Mouse (Mus musculus) naive thymus-derived CD4-positive, alpha-beta T cell, adult 2 months (primary cell): ENCODE results near the gene Slc16a7.

Experiments
- DNase-seq: peaks from one replicate; pipeline ENCODE4 v3.0.0-alpha.2; 2011; ENCODE audit warnings: low read depth

Slc16a7 gene

DNA sequence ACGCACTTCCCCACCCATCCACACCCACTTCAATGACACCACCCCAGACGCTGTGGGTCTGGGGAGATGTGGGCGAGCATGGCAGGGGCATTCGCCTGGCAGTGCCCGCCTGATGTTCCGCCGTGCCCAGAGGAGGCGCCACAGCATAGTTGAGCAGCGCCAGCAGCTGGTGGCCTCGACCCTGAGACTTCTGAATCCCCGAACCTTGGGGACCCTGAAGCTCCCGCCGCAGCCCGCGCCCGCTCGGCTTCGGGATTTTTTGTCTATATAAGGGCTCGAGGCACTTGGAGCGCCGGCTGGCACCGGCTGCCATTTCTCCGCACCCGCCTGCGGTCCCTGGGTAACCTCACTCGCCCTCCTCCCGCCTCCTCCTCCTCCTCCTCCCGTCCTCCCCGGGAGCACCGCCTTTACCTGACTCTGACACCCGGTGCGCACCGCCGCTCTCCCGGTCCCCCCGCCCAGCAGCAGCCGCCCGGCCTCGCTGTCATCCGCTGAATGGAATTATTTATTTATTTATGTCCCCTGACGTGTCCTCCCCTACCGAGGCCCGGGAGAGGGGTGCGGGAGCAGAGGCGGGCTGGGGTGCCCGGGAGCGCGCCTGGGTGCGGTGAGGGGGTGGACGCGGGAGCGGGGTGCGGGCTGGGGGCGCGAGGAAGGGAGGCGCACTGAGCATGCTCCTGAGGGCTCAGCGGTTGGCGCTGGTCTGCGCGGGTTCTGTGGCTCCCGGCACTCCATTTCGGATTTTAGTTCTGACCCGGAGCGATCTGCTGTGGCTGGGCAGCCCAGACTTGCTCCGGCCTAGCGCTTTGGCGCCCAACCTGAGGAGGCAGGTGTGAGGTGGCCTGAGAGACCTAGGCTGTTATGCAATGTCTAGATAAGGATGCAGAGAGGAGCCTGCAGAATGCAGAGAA lies at the start of gene Slc16a7:
Slc16a7 (minus strand) TSS at position 590 of the 911 bp plus-strand sequence.
- DNase-seq, result peak; percentile 43

- peak; percentile 3 for DNase-seq
Measured at GRCm38 (mm10) chr10:125418795-125419194, 29.5 kb upstream of the Slc16a7 start.

- DNase-seq, result no peak
Measured at GRCm38 (mm10) chr10:125399796-125400195, 10.5 kb upstream of the Slc16a7 start.

DNA sequence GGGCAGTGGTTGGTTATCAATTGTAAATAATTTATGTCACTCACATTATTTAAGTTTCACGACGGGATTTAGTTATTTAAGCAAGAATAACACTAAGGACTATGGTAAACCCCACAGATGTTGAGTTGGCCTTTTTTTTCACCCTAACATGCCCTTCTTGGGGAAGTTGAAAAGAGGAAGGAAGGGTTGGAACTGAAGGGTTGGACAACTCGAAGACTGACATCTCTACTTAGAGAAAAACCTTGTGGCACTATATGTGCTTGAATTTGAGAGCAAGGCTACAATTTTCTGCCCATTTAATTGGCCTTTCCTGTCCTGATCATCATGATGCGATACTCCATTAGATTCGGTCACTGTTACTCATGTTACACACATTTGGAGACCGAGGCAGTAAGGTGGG lies 746 bp upstream of the Slc16a7 start:
- DNase-seq, result peak; percentile 3

DNA sequence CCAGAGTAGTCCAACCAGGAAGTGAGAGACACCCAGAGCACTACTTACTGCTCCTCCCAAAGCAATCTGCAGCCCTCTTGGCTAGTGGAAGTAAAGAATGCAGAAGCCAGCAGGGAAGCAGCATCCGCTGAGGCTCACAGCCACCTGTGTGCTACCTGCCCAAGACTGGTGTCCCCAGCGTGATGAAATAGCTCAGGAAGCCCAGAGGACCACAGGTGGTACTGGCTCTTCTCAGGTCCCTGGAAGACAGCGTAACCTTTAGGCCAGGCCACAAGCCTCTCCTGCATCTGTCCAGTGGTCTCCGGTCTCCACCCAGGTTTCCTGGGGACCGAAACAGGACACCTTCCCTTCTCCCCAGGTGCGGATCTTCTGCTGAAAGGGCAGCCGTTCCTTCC lies 787 bp downstream of the Slc16a7 start:
- DNase-seq, result peak; percentile 42

GRCm38 (mm10) chr10:125387782-125388415 lies 1.4 kb downstream of the Slc16a7 start:
- DNase-seq, result peak; percentile 20

DNA sequence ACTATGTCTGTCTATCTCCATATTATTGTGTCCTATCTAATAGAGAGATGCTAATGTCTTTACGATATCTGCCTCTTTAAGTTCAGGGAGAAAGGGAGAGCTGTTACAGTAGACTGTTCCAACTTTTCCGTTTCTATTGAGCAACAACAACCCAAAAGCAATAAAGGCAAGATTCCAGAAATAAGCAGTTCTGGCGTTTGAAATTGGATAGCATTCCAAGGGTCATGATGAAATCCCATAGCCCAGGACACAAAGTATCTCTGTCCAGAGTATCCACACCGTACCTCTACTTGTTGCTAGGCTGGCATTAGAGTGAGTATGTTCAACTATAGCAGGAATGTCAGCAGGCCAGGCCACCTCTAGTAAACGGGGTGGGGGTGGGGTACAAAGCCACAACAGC lies 13.7 kb downstream of the Slc16a7 start:
- DNase-seq, result no peak

DNA sequence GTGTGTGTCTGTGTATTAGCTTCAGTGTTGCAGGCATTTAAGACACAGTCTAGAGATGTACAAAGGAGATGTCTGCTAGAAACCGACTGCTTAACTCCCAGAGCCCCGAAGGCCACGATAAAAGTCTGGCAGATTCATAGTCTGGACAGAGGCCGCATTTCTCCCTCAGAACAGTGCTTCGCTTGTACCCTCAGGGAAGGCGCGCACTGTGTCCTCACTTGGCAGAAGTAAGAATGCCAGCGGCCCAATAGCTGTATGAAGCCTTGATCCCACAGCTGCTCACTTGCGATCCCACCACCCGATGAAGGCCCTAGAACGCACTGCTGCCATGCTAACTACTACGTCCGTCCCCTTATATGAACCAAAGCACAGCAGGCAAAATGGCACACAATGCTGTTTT lies 16.6 kb downstream of the Slc16a7 start:
- no peak for DNase-seq

- DNase-seq, result no peak
Measured at GRCm38 (mm10) chr10:125371451-125371850, 17.8 kb downstream of the Slc16a7 start.

GRCm38 (mm10) chr10:125370037-125370610 lies 19.1 kb downstream of the Slc16a7 start:
- DNase-seq, result peak; percentile 49

- DNase-seq, result no peak
Measured at GRCm38 (mm10) chr10:125358479-125358878, 30.8 kb downstream of the Slc16a7 start.

DNA sequence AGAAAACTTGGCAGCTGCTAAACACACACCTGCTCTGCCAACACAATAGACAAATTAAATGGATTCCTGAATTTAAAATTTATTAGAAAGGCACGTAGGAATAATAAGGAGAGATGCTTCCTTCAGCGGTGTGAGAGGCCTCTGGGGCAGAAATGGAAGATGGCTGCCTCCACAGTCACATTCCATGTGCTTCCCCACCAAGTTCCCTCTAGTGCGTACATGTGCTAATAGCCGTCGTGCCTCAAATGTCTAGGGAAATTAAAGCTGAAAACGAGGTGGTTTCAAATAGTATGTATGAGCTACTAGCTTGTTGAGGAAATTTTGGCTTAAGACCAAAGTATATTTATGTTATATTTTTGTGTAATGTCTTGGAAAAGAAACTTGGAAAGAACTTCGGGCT lies 36.5 kb downstream of the Slc16a7 start:
- DNase-seq, result no peak

GRCm38 (mm10) chr10:125348171-125348570 lies 41.1 kb downstream of the Slc16a7 start:
- DNase-seq, result no peak

- no peak for DNase-seq
Measured at GRCm38 (mm10) chr10:125347149-125347548, 42.1 kb downstream of the Slc16a7 start.

GRCm38 (mm10) chr10:125346364-125346763 lies 42.9 kb downstream of the Slc16a7 start:
- no peak for DNase-seq

- no peak for DNase-seq
Measured at GRCm38 (mm10) chr10:125345583-125345982, 43.7 kb downstream of the Slc16a7 start.

DNA sequence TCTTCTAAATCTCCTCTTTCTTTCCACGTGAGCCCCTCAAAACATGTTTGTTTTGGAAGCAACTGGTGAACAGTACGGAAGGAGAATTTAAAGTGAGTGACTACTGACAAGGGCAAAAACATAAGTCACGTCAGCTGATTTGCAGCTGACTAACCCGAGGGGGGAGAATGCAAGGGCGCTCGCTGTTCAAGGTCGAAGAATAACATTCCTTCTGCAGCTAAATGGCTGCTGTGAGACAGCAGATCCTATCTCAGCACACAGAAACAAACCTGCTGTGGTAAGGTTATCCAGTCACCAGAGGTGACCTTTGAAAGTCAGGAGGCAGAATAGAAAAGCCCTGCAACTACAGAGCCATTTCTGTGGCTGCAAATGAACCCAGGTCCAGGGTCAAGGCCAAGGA lies 47.1 kb downstream of the Slc16a7 start:
- no peak for DNase-seq

DNA sequence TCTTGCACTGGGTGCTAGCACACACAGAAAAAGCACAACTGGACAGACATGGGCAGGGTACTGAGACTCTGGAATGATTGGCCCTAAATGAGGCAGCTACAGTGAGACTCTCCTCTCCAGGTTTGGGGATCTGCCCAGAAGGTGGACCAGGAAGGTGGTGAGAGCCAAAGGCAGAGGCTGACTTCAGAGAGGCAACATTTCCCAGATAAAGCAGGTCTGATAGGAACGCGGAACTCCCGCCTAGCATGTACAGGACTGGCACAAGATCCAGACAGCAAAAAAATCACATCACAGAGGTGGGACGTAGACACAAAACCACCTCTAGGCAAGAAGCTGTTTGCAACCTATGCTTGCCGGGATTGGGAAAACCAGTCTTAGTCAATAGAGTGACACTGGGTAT lies 55.5 kb downstream of the Slc16a7 start:
- DNase-seq, result no peak

GRCm38 (mm10) chr10:125331334-125331733 lies 57.9 kb downstream of the Slc16a7 start:
- DNase-seq, result no peak

DNA sequence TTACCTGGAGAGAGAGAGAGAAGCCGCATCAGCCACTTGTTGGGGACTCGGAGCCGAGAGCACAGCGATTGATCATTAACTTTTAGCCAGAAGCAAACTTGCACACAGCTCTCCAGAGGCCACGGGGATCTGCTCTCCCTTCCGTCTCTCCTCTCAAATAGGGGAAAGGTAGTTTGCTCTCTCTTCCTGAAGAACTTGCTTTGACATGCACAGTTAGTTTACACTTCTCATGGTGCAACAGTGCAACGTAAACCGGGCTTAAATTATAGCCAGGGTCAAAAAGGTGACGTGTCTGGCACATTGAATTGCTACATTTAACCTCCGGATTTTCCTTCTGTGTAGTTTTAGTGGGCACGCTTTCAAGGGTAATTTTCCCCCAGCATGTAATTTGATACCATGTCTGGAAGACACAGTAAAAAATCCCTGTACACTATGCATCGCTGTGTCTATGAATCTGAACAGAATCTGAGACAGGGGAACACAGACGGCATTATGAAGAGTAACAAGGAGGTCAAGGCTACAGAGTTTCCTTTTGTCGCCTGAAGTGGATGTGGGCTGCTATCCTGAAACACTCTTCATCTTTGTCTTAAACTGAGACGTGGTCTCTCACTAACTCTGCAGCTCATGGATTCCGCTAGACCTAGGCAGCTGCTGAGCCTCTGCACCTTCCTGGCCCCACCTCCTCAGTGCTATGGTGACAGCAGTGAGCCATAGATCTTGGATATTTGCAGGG lies 60.8 kb downstream of the Slc16a7 start:
- no peak for DNase-seq

GRCm38 (mm10) chr10:125324871-125325565 lies 64.2 kb downstream of the Slc16a7 start:
- no peak for DNase-seq
